Mouse (Mus musculus): ENCODE measurements at regions not wholly inside any gene's neighbourhood (a gene's known extent, or its start where the extent isn't known, plus 50 kb on each side); places are given as distances from the start of the nearest gene placed in this dataset.

DNA sequence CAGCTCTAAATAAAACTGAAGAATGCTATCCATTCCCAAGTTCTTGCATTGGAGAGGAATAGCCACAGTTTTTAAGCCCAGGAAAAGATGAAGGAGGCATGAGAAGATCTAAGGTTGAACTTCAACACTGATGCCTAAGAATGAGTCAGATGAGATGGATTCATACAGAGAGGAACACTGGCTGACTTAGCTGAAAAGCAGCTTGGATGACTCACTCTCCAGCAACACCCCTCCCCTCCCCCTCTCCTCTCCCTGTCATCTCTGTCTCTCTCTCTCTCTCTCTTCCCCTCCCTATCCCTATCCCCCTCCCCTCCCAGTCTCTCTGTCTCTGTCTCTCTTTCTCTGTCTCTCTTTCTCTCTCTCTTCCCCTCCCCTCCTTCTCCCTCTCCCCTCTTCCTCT, 186.4 kb upstream of the Id4 start:
- TF ChIP-seq CTCF (IDR thresholded peaks at IDR 0.05; ENCODE audit: low read depth) (no peak), EP300 (IDR thresholded peaks at IDR 0.05; ENCODE audit: low read depth) (no peak)

All from liver, postnatal 0 days (tissue).